20 mouse cellular contexts compared by ENCODE assay signal in genomic region chr3:82539951-82540350, GRCm38 (mm10). TPM values are rescaled to one million over a fixed set of nuclear protein-coding genes. Genes with fewer than 3 reads are reported as not detected.
"Had no signal": no experiment of that assay in that cellular context is flagged by ENCODE, and none has a peak within 500 bp of the region (broad histone marks: within the 10 kb centered on the region; RNA-seq: fewer than 3 reads in every experiment).

No protein-coding gene starts in this region.

- H3K36me3 ChIP-seq: lung, embryonic 15.5 days; midbrain, embryonic 13.5 days; midbrain, embryonic 15.5 days; neural tube, embryonic 12.5 days had no signal

- H3K9ac ChIP-seq: lung, embryonic 15.5 days; midbrain, embryonic 13.5 days; midbrain, embryonic 15.5 days; neural tube, embryonic 12.5 days had no signal

- H3K4me3 ChIP-seq: lung, embryonic 15.5 days; midbrain, embryonic 13.5 days; midbrain, embryonic 15.5 days; neural tube, embryonic 12.5 days had no signal

- H3K27me3 ChIP-seq: lung, embryonic 15.5 days; megakaryocyte, embryonic 14.5 days; midbrain, embryonic 13.5 days; midbrain, embryonic 15.5 days; neural tube, embryonic 12.5 days had no signal

- H3K9me3 ChIP-seq: lung, embryonic 15.5 days; megakaryocyte, embryonic 14.5 days; midbrain, embryonic 13.5 days; midbrain, embryonic 15.5 days; neural tube, embryonic 12.5 days had no signal

- H3K4me1 ChIP-seq: lung, embryonic 15.5 days; megakaryocyte, embryonic 14.5 days; midbrain, embryonic 13.5 days; midbrain, embryonic 15.5 days; neural tube, embryonic 12.5 days had no signal

- ATAC-seq: lung, postnatal 0 days; midbrain, embryonic 13.5 days; midbrain, embryonic 15.5 days had no signal

- H3K4me2 ChIP-seq: lung, embryonic 15.5 days; midbrain, embryonic 11.5 days; midbrain, embryonic 13.5 days; midbrain, embryonic 15.5 days; neural tube, embryonic 12.5 days had no signal

- H3K27ac ChIP-seq: lung, embryonic 15.5 days; macrophage; midbrain, embryonic 13.5 days; midbrain, embryonic 15.5 days; neural tube, embryonic 12.5 days had no signal

- DNase-seq: lung, adult 2 months; lung, postnatal 14 days; lung, postnatal 36 days; right cerebral cortex, postnatal 14 days; spleen, adult 18-20 months; thymus, adult 18-20 months; thymus, postnatal 14 days; thymus, postnatal 36 days had no signal

RNA-seq across cellular contexts. Expression of gene Npy2r, which starts 7.9 kb away (rescaled TPM):
- total RNA-seq: megakaryocyte progenitor cell, adult 5-6 weeks; monocyte, adult 5-6 weeks; neutrophil, adult 5-6 weeks had no signal
- polyA plus RNA-seq: lung, adult 2 months; macrophage; midbrain, embryonic 11.5 days; thymus, postnatal 0 days had no signal
